Mouse (Mus musculus) CD4-positive, CD25-positive, alpha-beta regulatory T cell (primary cell): ENCODE measurements around the gene M1ap. TPM values are rescaled to one million over a fixed set of nuclear protein-coding genes. Genes with fewer than 3 reads are reported as not detected.

Experiments used
- polyA plus RNA-seq: library from polyadenylated mRNA; unstranded; fragments of 100-300 nt; shearing (Covaris generic); gene quantifications from one replicate; pipeline ENCODE4 v1.2.1, GENCODE M21; 2017

The M1ap gene
- 0.60 TPM for polyA plus RNA-seq

DNA sequence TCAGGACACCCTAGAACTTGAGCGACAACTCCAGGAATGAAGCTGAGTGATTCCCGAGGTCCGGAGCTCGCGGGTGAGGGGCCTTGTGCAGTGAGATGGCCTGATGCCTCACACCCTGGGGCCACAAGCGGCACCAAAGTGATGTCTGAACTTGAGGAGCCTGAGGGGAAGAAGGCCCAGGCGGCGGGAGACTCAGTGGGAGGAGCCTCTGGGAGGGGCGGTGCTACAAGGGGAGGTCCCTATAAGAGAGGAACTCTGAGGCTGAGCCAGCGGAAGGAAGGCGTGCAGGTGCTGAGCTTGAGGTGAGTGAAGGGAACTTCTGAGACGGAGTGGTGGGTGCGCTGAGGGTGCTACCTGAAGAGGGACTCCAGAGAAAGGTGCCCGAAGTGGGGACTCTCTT is at the start of gene M1ap:
Gene M1ap, plus strand, starts transcription at position 252 of the 400 bp plus-strand sequence.

DNA sequence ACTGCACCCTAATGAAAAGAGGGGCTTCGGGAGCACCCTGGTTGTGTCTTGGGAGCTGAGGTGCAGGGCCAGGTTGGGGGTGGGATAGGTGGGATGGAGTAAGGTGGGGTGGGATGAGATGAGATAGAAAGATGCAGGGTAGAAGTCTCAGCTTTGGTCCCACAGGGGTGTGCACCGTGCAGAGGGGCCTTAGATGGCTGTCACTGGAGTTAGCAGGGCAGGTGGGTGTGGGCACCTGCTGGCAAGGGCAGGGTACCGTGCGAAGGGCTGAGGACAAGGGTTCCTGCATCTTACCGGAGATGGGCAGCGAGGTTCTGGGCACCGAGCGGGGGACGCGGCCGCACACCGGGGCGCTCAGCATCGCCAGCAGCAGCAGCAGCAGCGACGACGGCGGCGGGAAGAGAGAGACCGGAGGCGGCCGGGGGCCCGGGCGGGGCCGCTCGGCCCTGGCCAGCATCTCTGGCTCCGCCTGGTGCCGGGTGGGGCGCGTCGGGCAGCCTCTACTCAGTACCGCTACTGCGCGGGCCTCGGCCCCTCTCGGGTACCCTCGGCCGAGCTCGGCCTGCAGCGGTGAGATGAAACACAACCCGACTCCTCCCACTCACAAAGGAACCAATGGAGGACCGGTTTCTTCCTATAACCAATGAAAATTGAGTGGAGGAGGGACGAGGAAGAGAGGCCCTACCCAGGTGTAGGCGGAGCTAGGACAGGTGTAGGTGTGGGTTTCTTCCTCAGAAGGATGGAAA is 7.4 kb upstream of the M1ap start, which contains the start of gene Sema4f:
Gene Sema4f, minus strand, starts transcription at position 603 of the 746 bp plus-strand sequence.

DNA sequence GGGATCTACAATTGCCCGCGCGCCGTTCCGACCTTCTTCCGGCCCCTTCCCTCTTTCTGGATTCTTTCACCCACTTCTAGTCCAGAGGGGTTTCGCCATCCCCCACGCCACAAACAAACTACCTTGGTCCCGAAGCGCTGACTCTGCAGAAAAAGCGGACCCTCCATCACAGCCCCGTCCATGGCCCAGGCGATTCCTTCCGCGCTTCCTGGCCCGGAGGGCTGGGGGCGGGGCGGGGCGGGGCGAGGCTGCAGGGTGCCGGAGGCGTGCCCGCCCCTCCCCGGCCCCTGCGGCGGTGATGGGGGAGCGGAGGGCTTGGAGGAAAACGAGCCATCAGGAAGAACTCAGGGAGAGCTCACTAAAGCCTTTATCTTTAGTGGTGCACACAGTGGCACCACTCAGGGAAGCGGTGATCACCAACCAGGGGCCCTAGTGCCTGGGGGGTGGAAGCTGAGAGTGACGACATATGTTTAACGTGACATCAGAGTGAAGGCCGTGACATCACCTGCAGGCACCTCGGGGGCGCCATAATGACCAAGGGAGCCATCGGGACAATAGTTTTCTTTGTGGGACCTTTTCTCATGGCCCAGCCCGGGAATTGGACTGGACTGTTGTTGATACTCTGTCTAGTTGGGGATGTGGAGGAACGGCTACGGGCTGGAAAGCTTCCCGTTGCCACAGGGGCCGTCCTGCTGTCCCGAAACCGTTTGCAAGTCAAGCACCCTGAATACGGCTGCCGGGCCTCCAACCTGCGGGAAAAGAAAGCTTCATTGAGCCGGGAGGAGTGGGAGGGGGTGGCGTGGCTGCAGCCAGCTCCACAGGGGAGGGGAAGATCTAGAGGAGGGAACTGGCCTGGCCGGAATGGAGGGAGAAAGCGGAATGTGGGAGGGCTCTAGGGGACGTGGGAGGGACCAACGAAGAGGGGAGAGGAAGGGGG is 86.8 kb downstream of the M1ap start, which contains the start of the genes Dok1 and Loxl3:
Gene Dok1, minus strand, starts transcription at position 223 of the 937 bp plus-strand sequence.
Gene Loxl3, plus strand, starts transcription at position 925 of the 937 bp plus-strand sequence.

DNA sequence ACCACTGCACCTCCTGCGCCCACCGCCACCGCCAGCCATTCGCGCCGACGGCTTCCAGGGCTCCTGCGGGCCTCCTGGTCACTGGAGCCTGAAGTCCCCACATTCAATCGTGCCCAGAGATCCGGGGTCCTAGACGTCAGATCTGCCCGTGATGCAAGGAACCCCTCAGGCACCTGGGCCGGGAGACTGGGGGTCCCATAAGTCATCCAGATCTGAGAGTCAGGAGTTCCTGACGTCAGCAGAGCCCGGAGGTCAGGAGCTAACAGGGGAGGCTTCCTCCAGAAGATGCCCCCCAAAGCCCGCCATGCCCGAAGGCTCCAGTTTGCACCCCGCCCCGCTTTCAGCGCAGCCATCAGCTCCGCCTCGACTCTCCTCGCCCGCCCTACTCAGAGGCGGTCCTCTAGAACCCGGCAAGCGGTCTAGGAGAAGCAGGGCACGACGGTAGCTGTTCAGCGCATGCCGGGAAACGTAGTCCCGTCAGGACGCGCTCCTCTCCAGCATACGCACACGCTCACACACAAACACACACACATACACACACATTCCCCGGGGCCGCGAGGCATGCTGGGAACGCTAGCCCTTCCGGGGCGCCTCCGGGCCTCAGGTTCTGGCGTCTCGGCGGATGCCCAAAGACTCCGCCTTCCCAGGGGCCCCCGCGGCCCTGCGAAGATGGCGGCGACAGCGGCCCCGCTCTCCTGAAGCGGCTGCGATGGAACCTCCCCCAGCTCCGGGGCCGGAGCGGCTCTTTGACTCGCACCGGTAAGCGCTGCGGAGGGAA is 107.6 kb downstream of the M1ap start, which contains the start of gene Aup1:
Gene Aup1, plus strand, starts transcription at position 448 of the 778 bp plus-strand sequence.

DNA sequence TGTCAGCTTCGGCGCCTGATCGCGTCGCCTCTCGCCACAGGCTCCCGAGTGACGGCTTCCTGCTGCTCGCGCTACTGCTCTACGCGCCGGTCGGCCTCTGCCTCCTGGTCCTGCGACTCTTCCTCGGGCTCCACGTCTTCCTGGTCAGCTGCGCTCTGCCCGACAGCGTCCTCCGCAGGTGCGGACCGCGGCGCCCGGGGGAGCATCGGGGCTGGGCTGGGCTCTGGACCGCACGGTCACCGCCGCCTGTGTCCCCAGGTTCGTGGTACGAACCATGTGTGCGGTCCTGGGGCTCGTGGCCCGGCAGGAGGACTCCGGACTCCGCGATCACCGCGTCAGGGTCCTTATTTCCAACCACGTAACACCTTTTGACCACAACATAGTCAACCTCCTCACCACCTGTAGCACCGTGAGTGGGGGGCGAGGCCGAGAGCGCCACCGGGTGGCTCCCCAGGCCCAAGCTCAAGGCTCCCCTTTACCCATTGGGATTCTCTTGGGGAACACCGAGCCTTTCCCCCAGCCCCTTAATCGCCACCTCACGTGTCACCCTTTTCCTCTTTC is 108.2 kb downstream of the M1ap start, which contains the start of gene Htra2:
Gene Htra2, minus strand, starts transcription at position 403 of the 561 bp plus-strand sequence.

DNA sequence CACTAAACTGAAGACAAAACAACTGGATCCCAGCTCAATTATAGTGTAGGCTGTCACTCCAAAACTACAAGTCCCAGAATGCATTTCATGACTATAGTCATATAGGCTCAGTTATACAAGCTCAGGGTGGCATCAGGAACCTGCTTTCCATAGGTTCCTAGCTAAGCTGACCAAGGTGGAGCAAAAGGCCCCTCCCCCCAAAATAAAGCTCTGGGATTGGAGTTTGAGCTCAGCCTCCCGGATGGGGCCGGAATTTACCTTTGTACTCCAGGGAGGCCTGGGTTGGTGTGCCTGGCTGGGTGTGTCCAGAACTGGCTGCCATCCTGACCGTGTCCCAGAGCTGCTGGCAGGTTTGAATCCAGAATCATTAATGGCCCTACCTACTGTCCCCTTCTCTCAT is 111.1 kb downstream of the M1ap start, which contains the start of gene Dqx1:
Gene Dqx1, plus strand, starts transcription at position 55 of the 400 bp plus-strand sequence.

DNA sequence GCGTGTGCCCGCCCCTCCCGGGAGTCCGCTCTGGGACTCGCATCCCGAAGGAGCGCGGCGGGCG is 123.4 kb downstream of the M1ap start, which contains the start of gene Tlx2:
Gene Tlx2, minus strand, starts transcription at position 47 of the 64 bp plus-strand sequence.

DNA sequence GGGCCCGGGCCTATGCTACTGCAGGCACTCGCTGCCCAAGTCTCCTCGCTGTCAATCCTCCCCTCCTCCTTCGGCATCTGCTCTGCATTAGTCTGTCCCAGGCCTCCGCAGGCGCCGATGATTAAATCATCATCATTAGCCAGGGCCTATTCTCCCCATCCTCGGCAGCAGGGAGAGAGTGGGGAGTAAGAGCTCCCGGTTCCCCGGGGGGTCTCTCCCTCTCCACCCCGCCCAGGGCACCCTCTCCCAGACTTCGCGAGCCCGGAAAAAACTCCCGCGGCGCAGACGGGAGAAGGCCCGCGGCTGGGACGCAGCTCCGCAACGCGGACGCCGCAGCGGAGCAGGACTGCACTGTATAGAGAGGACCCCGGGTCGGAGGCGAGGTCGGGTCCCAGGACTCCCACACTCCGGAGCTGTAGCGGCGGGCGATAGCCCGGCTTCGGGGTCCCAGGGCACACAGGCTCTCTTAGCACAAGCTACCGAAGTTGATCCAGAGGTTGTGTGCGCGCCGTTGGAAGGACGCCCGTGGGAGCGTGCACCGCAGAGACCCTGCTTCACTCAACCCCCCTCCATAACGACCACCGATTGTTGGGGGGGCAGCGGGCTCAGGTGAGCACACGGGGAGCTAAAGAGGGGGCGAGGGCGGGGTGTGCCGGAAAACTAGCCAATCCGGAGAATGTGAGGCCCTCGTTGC is 131.1 kb downstream of the M1ap start, which contains the start of gene Pcgf1:
Gene Pcgf1, plus strand, starts transcription at position 240 of the 694 bp plus-strand sequence.

Other genes with a start within 250 kb of the M1ap start
- gene Pole4, start 241.5 kb upstream of the M1ap start, polyA plus RNA-seq, result 168 TPM
- gene Hk2, start 172.4 kb upstream of the M1ap start, polyA plus RNA-seq, result 1.4 TPM
- gene Sema4f, start 7.1 kb upstream of the M1ap start, polyA plus RNA-seq, result 5.8 TPM
- 46.0 TPM for gene Dok1, start 86.6 kb downstream of the M1ap start, polyA plus RNA-seq
- 0.32 TPM for gene Loxl3, start 87.3 kb downstream of the M1ap start, polyA plus RNA-seq
- gene Aup1, start 107.6 kb downstream of the M1ap start, polyA plus RNA-seq, result 474 TPM
- gene Htra2, start 108.4 kb downstream of the M1ap start, polyA plus RNA-seq, result 68.6 TPM
- 2.6 TPM for gene Dqx1, start 110.9 kb downstream of the M1ap start, polyA plus RNA-seq
- gene Tlx2, start 123.4 kb downstream of the M1ap start, polyA plus RNA-seq, result 0.12 TPM
- 39.7 TPM for gene Pcgf1, start 131.0 kb downstream of the M1ap start, polyA plus RNA-seq
- 0.22 TPM for gene Lbx2, start 139.5 kb downstream of the M1ap start, polyA plus RNA-seq
- gene Ccdc142, start 154.7 kb downstream of the M1ap start, polyA plus RNA-seq, result 9.6 TPM
- gene Gm42688, start 154.7 kb downstream of the M1ap start, polyA plus RNA-seq, result 14.8 TPM
- gene Mrpl53, start 162.1 kb downstream of the M1ap start, polyA plus RNA-seq, result 56.1 TPM
- gene Mogs, start 168.6 kb downstream of the M1ap start, polyA plus RNA-seq, result 129 TPM
- gene Wbp1, start 174.7 kb downstream of the M1ap start, polyA plus RNA-seq, result 66.9 TPM
- 50.5 TPM for gene Ino80b, start 178.5 kb downstream of the M1ap start, polyA plus RNA-seq
- 0.84 TPM for gene Rtkn, start 188.6 kb downstream of the M1ap start, polyA plus RNA-seq
- gene Wdr54, start 209.5 kb downstream of the M1ap start, polyA plus RNA-seq, result 0.57 TPM
- gene 1700003E16Rik, start 209.5 kb downstream of the M1ap start, polyA plus RNA-seq, result not detected
- gene Dctn1, start 219.0 kb downstream of the M1ap start, polyA plus RNA-seq, result 83.8 TPM